Mouse (Mus musculus) inflammation-experienced regulatory T-cells, adult 6 months (primary cell): Measurements from ENCODE around the gene A630089N07Rik. TPM values are rescaled to one million over a fixed set of nuclear protein-coding genes. Genes with fewer than 3 reads are reported as not detected.

ENCODE experiments used
- ATAC-seq: one replicate; pipeline ENCODE4 v1.8.0; 2017
- polyA plus RNA-seq, 3 experiments: library from polyadenylated mRNA; unstranded; fragments of 100-300 nt; shearing (Covaris generic); gene quantifications; one replicate each; pipeline ENCODE4 v1.2.1; 2017

Gene A630089N07Rik
- polyA plus RNA-seq, 3 experiments from 2014 or later, result 13.4 to 18.9 (median 15.8) TPM

DNA sequence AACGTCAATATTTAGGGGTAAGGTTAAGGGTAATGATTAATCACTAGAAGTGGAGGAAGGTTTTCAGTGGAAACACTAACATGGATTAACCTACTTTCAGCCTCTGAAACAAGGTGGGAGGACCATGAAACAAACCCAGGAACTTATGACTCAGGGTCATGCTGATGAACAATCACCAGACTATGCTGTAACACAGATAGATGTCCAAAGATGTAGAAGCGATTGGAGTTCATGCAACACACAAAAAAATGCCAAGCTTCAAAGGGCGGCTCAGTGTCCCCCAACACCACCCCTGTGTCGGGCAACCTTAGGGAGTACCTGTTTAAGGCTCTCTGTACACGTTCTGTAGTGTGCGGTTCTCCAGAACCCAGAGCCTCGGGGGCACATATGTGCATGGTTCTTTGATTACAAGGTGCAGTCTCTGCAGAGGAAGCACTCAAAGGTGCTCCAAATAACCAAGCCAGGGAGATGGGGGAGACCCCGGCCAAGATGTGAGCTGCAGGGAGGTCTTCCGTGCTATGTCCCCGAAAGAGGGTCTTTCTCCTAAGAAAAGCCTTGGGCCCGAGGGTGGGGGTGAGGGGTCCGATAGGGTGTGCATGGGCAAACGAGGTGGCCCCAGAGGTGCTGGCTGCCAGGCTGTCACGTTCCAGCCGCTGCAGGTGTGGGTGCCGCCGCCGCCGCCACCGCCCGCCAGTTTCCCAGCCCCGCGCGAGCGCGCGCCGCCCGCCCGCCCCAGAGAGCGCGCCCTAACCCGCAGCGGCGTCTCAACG is 120.7 kb downstream of the A630089N07Rik start:
- peak; percentile 11 for ATAC-seq

DNA sequence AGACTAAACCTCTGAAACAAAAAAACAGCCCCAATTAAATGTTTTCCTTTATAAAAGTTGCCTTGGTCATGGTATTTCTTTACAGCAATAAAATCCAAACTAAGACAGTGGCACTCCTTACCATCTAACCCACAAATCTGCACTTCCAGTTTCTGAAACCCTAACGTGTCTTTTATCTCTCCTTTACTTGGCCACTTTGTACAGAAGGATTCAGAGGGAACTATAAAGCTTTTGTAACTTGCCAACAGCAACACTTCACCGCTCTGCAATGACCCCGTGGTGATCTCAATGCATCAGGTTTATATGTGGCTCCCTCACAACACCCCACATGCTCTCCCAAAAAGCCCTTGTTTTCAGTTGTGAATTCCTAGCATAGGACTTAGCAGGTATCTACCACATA is 121.9 kb downstream of the A630089N07Rik start:
- ATAC-seq, result no peak

DNA sequence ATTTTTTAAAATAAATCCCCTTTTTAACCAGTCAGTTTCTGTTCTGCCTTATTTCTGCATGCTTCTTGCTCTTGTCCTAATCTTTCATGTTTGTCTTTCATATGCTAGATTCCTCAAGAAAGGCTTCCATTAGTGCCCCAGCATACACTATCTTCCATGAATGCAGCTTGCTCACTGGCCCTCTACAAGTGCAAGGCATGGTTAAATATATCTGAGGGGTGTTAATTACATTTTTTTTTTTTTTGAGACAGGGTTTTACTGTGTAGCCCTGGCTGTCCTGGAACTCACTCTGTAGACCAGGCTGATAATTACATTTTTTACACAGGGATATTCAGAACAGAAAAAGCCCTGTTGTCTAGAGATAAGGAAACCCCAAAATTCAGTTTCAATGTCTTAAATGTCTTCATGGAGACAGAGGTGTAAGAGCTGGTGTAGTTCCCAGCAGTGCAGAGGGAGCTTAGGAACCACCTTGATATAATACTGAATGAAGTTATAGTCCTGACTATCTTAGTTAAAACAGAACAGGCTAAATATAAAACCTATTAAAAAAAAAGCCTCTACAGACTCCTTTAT is 123.8 kb downstream of the A630089N07Rik start:
- ATAC-seq, result no peak

DNA sequence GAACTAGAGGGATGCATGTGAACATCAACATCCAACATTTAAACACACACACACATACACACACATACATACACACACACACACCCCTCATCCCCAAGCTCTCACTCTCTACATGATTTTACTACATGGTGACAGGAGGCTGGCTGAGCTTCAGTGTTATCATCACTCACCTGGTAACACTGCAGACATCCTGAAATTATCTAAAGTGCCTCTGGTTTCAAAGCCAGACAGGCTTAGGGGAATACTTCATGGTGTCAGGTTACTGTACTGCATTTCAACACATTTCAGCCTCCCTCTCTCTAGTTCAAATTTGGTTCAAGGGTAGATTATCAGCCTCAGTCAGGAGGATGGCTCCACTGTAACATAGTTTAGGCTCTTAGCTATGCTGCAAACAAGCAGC is 124.6 kb downstream of the A630089N07Rik start:
- ATAC-seq, result no peak

DNA sequence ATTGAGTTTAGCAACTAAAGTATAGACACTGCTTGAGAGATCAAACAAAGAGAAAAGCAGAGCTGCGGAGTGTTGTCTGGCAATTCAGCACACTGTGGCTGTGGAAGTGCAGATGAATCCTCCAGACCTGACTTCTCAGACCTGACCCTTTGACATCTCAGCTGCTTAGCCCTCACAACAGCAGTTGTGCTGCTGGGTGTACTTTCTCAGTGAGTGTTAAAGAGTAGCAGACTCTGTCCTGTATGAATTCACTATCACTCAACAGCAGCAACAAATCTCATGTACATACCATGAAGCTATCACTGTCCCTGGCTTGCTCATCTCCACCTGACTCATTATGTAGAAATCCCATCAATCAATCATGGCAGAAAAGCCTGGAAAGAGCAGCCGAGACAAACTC is 126.2 kb downstream of the A630089N07Rik start:
- ATAC-seq, result no peak

DNA sequence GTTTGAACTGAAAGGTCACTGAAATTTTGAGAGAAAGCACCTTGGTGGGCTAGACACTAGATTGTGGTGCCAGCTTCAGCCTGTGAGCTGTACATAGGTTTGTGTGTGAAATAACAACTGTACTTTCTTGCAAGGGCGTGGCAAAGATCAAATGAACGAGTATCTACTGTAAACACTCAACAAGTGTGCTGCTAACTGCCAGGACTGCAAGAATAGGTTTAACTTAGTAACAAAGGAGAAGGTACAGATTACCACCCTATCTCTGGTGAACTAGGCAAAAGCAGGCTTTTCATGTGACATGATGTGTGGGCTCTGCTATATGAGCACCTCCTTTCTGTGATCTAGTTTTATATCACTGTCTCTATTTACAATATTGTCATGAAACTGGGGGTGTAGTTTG is 128.9 kb downstream of the A630089N07Rik start:
- no peak for ATAC-seq

DNA sequence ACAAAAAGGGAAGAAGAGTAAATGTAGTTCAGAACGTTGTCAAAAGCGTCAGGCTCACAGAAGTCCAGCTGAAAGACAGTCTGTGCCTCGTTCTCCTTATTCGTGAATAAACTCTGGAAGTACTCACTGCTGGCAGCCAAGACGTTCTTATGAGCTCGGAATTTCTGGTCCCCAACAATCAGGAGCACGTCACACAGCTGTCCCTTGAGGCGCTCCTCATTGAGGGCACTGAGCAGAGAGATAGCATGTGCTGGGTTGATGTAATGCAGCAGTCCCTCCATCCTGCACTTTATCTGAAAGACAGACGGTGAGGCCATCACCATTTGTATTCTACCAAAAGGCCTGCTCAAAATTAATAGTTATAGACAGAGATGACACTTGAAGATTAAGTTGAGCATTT is 129.4 kb downstream of the A630089N07Rik start:
- no peak for ATAC-seq

DNA sequence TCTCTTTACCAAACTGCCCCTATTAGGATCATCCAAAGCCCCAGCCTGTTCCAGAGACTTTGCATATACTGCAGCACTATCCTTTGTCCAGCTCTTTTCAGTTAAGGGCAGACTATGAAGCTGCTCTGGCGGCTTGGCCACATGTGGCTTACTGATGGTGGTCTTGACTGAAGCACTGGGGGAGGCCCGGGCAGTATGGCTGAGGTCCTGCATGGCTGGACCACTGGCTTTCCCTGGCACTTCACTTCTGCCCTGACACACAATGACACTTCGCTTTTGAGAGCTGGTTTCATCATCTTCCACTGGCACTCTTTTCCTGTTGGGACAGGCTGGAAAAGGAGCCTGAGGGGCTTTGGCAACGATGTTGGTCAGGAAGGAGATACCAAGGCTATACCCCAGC is 129.9 kb downstream of the A630089N07Rik start:
- ATAC-seq, result no peak

Other genes with a start within 250 kb of the A630089N07Rik start
- 10 to 100 TPM; 12.5 to 16.0 (median 14.0) TPM for gene Prdm15, start 230.6 kb downstream of the A630089N07Rik start, polyA plus RNA-seq
- gene C2cd2, start 119.9 kb downstream of the A630089N07Rik start, polyA plus RNA-seq, result 10 to 100 TPM in 1 of 3 experiments, 1 to 10 TPM in 2; 5.7 to 12.8 (median 7.5) TPM
- gene Zbtb21, start 119.8 kb downstream of the A630089N07Rik start, polyA plus RNA-seq, result 1 to 10 TPM; 5.5 to 7.9 (median 7.0) TPM
- gene B230307C23Rik, start 85.1 kb downstream of the A630089N07Rik start, polyA plus RNA-seq, result 10 to 100 TPM; 34.9 to 52.3 (median 50.1) TPM